Mouse (Mus musculus): Measurements from ENCODE around the gene Prkce. TPM values are rescaled to one million over a fixed set of nuclear protein-coding genes. Genes with fewer than 3 reads are reported as not detected.

Prkce gene
- 25.5 TPM for polyA plus RNA-seq (2014; fragmentation: Illumina TruSeq; extraction: RNeasy Lipid Tissue Mini Kit (QIAGEN cat#74804))

GRCm38 (mm10) chr17:86167320-86168230 is at the start of gene Prkce:
TSS of gene Prkce (plus strand) at chr17:86167785.

GRCm38 (mm10) chr17:86145079-86145951 is 22.3 kb upstream of the Prkce start, which contains the start of gene Srbd1:
TSS of gene Srbd1 (minus strand) at chr17:86145175.

DNA sequence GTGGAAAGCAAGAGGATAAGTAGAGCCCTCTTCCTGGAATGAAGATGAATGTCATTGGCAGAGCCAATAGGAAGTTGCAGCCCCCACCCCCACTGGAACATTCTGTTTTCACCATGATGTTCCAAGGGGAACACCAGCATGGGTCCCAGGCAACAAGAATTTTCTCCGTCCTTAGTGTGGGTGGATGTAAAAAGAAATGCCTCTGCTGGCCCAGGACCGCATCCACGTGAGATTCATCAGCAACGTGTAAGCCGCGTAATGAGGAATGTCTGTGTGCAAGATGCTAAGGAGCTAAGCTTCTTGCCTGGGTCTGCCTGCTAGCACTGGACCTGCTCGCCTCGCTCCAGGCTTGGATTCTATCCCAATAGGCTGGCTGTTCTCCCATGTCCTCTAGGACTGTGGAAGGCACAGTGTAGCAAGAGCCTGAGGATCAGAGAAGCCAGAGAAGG is 337.6 kb downstream of the Prkce start, which contains the start of gene Gm10309:
Gene Gm10309 (minus strand): TSS at position 50 of the 449 bp plus-strand sequence.

Other genes with a start within 250 kb of the Prkce start
- gene Srbd1, start 22.6 kb upstream of the Prkce start, polyA plus RNA-seq (2014; fragmentation: Illumina TruSeq; extraction: RNeasy Lipid Tissue Mini Kit (QIAGEN cat#74804)), result 49.4 TPM

Data from ovary, adult 10 weeks (tissue).